Mouse (Mus musculus) G1E (cell line): ENCODE measurements at regions not wholly inside any gene's neighbourhood (a gene's known extent, or its start where the extent isn't known, plus 50 kb on each side); places are given as distances from the start of the nearest gene placed in this dataset.

Source experiments
- CTCF ChIP-seq: IDR thresholded peaks from 2 replicates; pipeline ENCODE4 v1.5.1; 2012; ENCODE audit warnings: low read depth, low read length, inconsistent platforms, mixed read lengths
- GATA1 ChIP-seq: IDR thresholded peaks from 2 replicates; pipeline ENCODE4 v1.6.1; 2012; ENCODE audit warnings: borderline replicate concordance, low read length, inconsistent platforms, mixed read lengths

- no peak for TF ChIP-seq CTCF
- no peak for TF ChIP-seq GATA1
Observed at GRCm38 (mm10) chr17:85799865-85800356, 111.8 kb upstream of the Six2 start.
